In genomic region chr2:31069506-31069905, GRCm38 (mm10) we compare ENCODE assay signal across 7 mouse cellular contexts.
DNase-seq lines count a peak whose midpoint lies in the region; ATAC-seq lines count a peak whose summit lies in the region.

No protein-coding gene starts in this region.

- H3K27ac ChIP-seq in kidney, embryonic 15.5 days = peak overlapping the region; percentile 95
- peak overlapping the region; percentile 96 for H3K27ac ChIP-seq in embryonic facial prominence, embryonic 12.5 days
- H3K27ac ChIP-seq in limb, embryonic 13.5 days = peak overlapping the region; percentile 89; the same call in 1 of the 2 replicates

- H3K27me3 ChIP-seq in kidney, embryonic 15.5 days = no peaks in the 10 kb centered on the region
- no peaks in the 10 kb centered on the region for H3K27me3 ChIP-seq in embryonic facial prominence, embryonic 12.5 days
- H3K27me3 ChIP-seq in limb, embryonic 13.5 days = no peaks in the 10 kb centered on the region

- no peak overlapping the region for H3K4me2 ChIP-seq in kidney, embryonic 15.5 days
- no peak overlapping the region for H3K4me2 ChIP-seq in embryonic facial prominence, embryonic 12.5 days (replicated peaks)
- no peak overlapping the region for H3K4me2 ChIP-seq in limb, embryonic 13.5 days (replicated peaks)

- no peak for ATAC-seq in kidney, embryonic 15.5 days (replicated peaks; ENCODE audit: low FRiP score)
- no peak for ATAC-seq in embryonic facial prominence, embryonic 12.5 days (ENCODE audit: insufficient number of reproducible peaks, insufficient read depth, low FRiP score, low TSS enrichment)
- no peak for ATAC-seq in limb, embryonic 13.5 days (ENCODE audit: low FRiP score, low read depth)

- WGBS in kidney, embryonic 15.5 days = 87% methylated on average over 7 of the region's 7 CpGs
- WGBS in embryonic facial prominence, embryonic 12.5 days = 85% methylated on average over 7 of the region's 7 CpGs
- WGBS in limb, embryonic 13.5 days = 91% methylated on average over 7 of the region's 7 CpGs

- DNase-seq in kidney, adult 8-10 months = no peak
- peak; percentile 65 for DNase-seq in ES-CJ7 (ENCODE audit: low read depth, low spot score)
- DNase-seq in T-cell, adult 2 months (ENCODE audit: low spot score) = no peak
- no peak for DNase-seq in right cerebral cortex, postnatal 36 days (ENCODE audit: low spot score in 2 of 2)

- H3K36me3 ChIP-seq in kidney, embryonic 15.5 days = peaks cover 27% of the 10 kb centered on the region
- peaks cover 21% of the 10 kb centered on the region for H3K36me3 ChIP-seq in embryonic facial prominence, embryonic 12.5 days
- peaks cover 30% of the 10 kb centered on the region for H3K36me3 ChIP-seq in limb, embryonic 13.5 days

- no peaks in the 10 kb centered on the region for H3K9me3 ChIP-seq in kidney, embryonic 15.5 days (replicated peaks)
- H3K9me3 ChIP-seq in embryonic facial prominence, embryonic 12.5 days = no peaks in the 10 kb centered on the region
- H3K9me3 ChIP-seq in limb, embryonic 13.5 days = peaks cover 5% of the 10 kb centered on the region; the same call in 1 of the 2 replicates

- peaks cover 30% of the 10 kb centered on the region for H3K4me1 ChIP-seq in kidney, embryonic 15.5 days
- peaks cover 24% of the 10 kb centered on the region for H3K4me1 ChIP-seq in embryonic facial prominence, embryonic 12.5 days
- H3K4me1 ChIP-seq in limb, embryonic 13.5 days = peaks cover 21% of the 10 kb centered on the region

- no peak overlapping the region for H3K4me3 ChIP-seq in kidney, embryonic 15.5 days (replicated peaks)
- H3K4me3 ChIP-seq in embryonic facial prominence, embryonic 12.5 days = no peak overlapping the region
- no peak overlapping the region for H3K4me3 ChIP-seq in limb, embryonic 13.5 days

- no peak overlapping the region for H3K9ac ChIP-seq in kidney, embryonic 15.5 days
- H3K9ac ChIP-seq in embryonic facial prominence, embryonic 12.5 days = no peak overlapping the region
- H3K9ac ChIP-seq in limb, embryonic 13.5 days = no peak overlapping the region
